Mouse (Mus musculus): ENCODE measurements at regions not wholly inside any gene's neighbourhood (a gene's known extent, or its start where the extent isn't known, plus 50 kb on each side); places are given as distances from the start of the nearest gene placed in this dataset.

- no peak for ATAC-seq (replicated peaks; ENCODE audit: low FRiP score, low TSS enrichment, poor library complexity, severe bottlenecking)
These were observed 261.3 kb upstream of the Dynlrb2 start for GRCm38 (mm10) chr8:116243493-116243892.

- no peak for ATAC-seq (replicated peaks; ENCODE audit: low FRiP score, low TSS enrichment, poor library complexity, severe bottlenecking)
These were observed 261.8 kb upstream of the Dynlrb2 start for GRCm38 (mm10) chr8:116242972-116243371.

DNA sequence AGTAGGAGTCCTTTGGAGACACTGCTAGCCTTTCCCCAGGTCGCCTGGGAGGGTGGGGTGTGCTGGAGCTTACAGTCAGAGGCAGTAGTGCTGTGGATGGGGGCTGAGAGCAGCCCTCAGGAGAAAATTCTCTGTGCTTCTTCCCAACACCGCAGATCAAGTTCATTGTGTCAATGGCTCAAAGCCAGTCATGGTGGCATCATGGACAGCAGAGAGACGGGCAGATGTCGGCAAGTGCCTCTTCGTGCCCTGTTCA, 262.9 kb upstream of the Dynlrb2 start:
- ATAC-seq (replicated peaks; ENCODE audit: low FRiP score, low TSS enrichment, poor library complexity, severe bottlenecking) = no peak

DNA sequence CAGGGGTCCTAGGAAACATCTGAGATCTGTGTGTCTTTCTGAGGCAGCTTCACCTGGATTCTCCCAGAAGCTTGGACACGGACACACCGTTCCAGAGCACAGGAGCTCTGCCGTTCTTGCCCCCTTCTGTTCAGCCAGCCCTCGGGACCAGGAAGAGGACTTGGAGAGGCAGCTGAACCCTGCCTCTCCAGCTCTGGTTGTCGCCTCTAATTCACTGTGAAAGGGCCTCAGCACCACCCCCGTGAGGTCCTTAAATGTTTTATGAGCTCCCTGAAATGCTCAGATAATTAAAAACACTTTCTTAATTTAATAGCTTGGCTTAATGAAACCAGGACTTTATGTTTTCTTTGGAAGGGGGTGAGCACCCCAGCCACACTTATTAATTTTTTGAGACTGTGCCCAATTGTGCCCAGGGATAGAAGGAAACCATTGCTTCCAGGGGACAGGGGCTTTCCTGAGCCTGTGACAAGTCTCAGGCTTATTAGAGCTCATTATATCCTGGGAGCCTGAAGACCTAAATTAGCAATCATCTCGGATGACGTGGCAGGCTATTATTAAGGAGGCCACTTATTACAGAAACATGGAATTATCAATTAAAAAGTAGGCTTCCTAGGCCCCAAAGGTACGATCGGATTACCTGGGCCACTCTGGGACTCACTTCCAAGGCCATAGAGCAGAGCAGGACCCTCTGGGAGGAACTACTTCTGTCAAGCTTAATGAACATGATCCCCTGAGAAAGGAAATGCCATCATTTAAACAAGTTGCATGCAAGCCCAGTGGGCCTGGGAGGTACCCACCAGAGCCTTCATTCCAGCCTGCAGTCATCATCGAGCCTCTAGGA, 263.4 kb upstream of the Dynlrb2 start:
- ATAC-seq (replicated peaks; ENCODE audit: low FRiP score, low TSS enrichment, poor library complexity, severe bottlenecking) = no peak

DNA sequence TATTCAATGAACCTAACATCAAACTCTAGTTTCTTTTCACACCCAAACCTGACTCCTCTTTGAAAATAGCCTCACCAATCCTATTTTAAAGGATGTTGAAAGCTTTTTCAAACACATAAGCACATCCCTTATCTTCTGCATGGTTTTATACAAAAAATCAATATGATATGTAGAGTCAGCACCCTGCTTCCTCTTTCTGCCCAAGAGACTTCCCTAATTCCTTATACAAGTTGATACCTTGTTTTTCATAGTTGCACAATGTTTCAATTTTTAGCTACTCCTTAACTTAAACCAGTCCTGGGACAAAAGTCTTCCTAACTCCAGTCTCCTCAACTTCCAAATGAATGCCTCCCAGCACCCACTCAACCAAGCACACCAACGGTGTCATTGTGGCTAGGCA, 266.1 kb upstream of the Dynlrb2 start:
- no peak for ATAC-seq (replicated peaks; ENCODE audit: low FRiP score, low TSS enrichment, poor library complexity, severe bottlenecking)

- ATAC-seq (replicated peaks; ENCODE audit: low FRiP score, low TSS enrichment, poor library complexity, severe bottlenecking) = no peak
These were observed 267.1 kb upstream of the Dynlrb2 start for GRCm38 (mm10) chr8:116237561-116238100.

DNA sequence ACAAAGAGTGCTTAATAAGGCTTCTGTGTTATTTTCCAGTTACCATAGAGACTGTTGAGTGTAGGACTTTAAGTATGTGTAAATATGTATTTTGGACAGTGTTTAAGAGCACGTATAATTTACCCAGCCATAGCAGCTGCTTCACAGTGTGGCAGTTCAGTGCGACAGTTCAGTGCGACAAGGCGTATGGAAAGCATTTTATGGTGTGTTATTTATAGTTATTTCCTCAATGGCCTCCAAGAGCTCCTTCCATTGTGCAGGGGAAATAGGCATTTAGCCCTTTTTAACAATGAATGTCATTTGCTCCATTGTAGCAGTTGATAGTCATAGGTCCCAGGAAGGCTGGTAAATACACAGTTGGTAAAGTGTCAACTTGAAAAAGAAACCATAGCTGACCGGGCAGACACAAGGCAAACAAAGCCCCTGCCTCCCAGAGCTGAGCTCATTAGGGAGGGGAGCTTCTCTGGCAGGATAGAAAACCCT, 275.1 kb upstream of the Dynlrb2 start:
- ATAC-seq (replicated peaks; ENCODE audit: low FRiP score, low TSS enrichment, poor library complexity, severe bottlenecking) = no peak

GRCm38 (mm10) chr8:116227003-116227402, 277.8 kb upstream of the Dynlrb2 start:
- ATAC-seq (replicated peaks; ENCODE audit: low FRiP score, low TSS enrichment, poor library complexity, severe bottlenecking) = no peak

- no peak for ATAC-seq (replicated peaks; ENCODE audit: low FRiP score, low TSS enrichment, poor library complexity, severe bottlenecking)
These were observed 281.5 kb upstream of the Dynlrb2 start for GRCm38 (mm10) chr8:116223235-116223634.

DNA sequence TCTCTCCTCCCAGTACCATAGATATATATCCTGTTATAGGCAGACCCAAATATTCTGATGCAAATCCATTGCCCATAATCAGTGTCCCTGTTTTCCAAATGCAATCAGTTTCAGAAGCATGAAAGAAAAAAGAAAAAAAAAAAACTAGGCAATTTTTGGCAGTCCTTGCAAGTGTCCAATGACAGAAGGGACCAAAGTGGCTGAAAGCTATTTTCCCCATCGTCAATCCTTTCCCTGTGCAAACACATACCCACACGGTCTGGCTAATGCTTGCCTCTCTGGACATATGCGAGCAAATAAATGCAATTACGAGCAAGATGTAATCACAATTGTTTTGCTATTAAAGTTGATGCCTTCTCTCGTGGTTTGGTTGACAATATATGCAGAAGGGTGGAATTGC, 288.9 kb upstream of the Dynlrb2 start:
- ATAC-seq (replicated peaks; ENCODE audit: low FRiP score, low TSS enrichment, poor library complexity, severe bottlenecking) = no peak

DNA sequence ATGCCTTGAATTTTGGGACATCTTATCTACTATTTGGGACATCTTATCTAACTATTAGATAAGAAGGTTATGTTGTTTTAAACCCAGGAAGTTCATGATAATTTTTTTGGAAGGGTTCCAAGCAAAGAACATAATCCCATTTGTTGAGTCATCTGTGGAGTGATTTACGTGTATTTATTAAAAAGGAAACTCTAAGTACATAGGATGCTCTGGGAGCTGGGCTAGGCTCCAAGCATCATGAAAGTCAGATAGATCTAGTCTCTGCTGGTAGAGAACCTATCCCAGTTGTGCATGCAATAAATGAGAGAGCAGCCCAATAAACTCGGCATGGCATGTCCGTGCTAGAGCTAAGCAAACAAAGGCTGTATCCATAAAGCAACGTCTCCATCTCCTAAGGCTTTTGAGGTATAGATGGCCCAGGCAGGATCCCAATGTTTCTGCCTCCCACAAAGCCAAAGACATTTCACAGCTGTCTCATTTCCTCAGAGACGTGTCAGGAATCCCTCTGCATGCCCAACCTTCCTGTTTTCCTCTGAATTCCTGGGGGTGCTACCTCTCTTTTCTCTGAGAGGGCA, 289.4 kb upstream of the Dynlrb2 start:
- ATAC-seq (replicated peaks; ENCODE audit: low FRiP score, low TSS enrichment, poor library complexity, severe bottlenecking) = no peak

DNA sequence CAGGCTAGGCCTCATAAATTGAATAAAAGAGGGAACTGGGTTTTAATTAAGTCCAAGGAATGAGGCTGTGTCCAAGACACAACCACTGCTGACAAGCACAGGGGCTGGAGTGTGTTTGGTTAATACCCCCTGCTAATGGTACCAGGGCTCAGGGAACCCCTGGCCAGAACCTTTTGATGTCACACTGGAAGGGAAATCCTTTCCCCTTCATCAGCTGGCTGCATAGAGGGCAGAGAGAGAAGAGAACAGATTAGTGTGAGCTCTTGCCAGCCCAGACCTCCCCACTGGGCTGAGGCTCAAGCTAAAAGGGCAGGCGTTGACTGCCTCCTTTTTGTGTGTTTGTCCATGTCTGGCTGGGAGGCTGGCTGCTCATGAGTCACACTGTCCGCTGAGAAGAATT, 301.1 kb upstream of the Dynlrb2 start:
- no peak for ATAC-seq (replicated peaks; ENCODE audit: low FRiP score, low TSS enrichment, poor library complexity, severe bottlenecking)

GRCm38 (mm10) chr8:116200459-116200999, 304.2 kb upstream of the Dynlrb2 start:
- no peak for ATAC-seq (replicated peaks; ENCODE audit: low FRiP score, low TSS enrichment, poor library complexity, severe bottlenecking)

DNA sequence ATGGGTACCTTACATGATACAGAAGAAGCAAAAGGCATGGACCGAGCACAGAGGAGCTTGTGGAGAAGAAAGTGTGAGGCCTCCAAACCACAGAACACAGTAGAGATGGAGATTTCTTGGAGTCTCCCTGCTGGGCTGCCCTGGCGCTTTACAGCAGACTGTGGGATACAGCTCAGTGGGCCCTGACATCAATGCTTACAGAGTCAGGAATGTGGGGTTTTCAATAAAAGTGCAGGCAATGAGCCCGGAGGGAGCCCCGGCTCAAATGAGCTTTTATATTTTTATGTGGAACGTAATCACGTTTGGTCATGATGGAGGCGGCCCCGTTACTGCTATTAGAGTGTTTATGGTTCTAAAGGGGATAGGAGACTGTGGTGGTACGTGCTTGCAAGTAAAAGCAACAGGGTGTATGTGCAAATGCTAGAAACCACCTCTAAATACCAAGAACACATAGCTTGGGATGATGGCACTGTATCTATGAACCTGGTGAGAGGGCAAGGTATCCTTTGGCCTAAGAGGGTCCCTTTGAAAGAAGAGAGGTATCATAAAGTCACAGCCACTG, 308.1 kb upstream of the Dynlrb2 start:
- ATAC-seq (replicated peaks; ENCODE audit: low FRiP score, low TSS enrichment, poor library complexity, severe bottlenecking) = no peak

GRCm38 (mm10) chr8:116192096-116192495, 312.7 kb upstream of the Dynlrb2 start:
- no peak for ATAC-seq (replicated peaks; ENCODE audit: low FRiP score, low TSS enrichment, poor library complexity, severe bottlenecking)

GRCm38 (mm10) chr8:116185206-116185605, 319.6 kb upstream of the Dynlrb2 start:
- ATAC-seq (replicated peaks; ENCODE audit: low FRiP score, low TSS enrichment, poor library complexity, severe bottlenecking) = no peak

- ATAC-seq (replicated peaks; ENCODE audit: low FRiP score, low TSS enrichment, poor library complexity, severe bottlenecking) = no peak
These were observed 320.5 kb upstream of the Dynlrb2 start for GRCm38 (mm10) chr8:116184241-116184640.

- no peak for ATAC-seq (replicated peaks; ENCODE audit: low FRiP score, low TSS enrichment, poor library complexity, severe bottlenecking)
These were observed 326.8 kb upstream of the Dynlrb2 start for GRCm38 (mm10) chr8:116177946-116178345.

GRCm38 (mm10) chr8:116174891-116175290, 329.9 kb upstream of the Dynlrb2 start:
- ATAC-seq (replicated peaks; ENCODE audit: low FRiP score, low TSS enrichment, poor library complexity, severe bottlenecking) = no peak

DNA sequence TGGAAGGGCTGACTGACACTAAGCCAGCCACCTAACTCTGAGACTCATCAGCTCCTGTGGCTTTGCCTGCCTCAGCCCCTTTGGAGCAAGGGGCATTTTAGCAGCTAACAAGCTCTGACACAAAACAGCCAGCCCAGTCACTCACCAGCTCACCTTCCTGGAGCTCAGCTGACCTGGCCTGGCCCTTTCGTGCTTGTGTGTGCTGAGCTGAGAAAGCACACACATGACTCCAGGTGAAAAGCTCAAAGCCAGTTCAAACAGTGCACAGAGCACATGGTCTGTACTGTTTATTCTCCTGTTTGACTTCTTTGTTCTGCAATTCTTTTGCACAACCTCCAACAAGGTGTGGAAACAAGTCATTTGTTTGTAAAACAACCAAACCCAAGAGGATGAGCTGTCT, 330.8 kb upstream of the Dynlrb2 start:
- ATAC-seq (replicated peaks; ENCODE audit: low FRiP score, low TSS enrichment, poor library complexity, severe bottlenecking) = no peak

DNA sequence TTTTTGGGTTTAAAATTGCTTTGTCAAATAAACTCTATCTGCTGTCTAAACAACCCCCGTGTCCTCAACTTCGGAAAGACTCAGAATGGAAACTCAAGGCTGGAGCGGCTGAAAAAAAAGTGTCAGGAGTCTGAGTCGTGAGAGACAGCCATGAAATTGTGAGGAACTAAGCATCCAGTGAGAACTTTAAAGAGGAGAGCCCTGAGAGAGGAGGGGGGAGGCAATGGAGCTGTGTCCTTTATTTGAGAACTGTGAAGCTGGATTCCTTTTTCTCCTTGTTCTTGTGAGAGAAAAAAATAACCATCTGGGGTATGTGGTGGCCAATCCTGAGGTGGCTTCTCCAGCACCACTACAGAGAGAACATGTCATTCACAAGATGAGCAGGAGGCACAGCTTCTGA, 336.9 kb upstream of the Dynlrb2 start:
- ATAC-seq (replicated peaks; ENCODE audit: low FRiP score, low TSS enrichment, poor library complexity, severe bottlenecking) = no peak
